Mouse (Mus musculus) ES-Bruce4 (cell line): ENCODE measurements around the gene 9130213A22Rik. TPM values are rescaled to one million over a fixed set of nuclear protein-coding genes. Genes with fewer than 3 reads are reported as not detected.

Experiments
- H3K27ac ChIP-seq: 2 replicates; pipeline ENCODE4 v1.5.1; 2012; ENCODE audit warnings: low read length, inconsistent platforms; ENCODE audit not compliant: insufficient read depth
- H3K27me3 ChIP-seq: 2 replicates; pipeline ENCODE4 v1.6.1; 2012; ENCODE audit warnings: mild to moderate bottlenecking, low read length, inconsistent platforms; ENCODE audit not compliant: control insufficient read depth, poor library complexity, insufficient read depth, severe bottlenecking
- H3K36me3 ChIP-seq: 2 replicates; pipeline ENCODE4 v1.6.1; 2012; ENCODE audit warnings: inconsistent platforms, mild to moderate bottlenecking, low read length, moderate library complexity; ENCODE audit not compliant: control insufficient read depth, poor library complexity, insufficient read depth, severe bottlenecking
- H3K4me1 ChIP-seq: one replicate; pipeline ENCODE4 v1.8.1; 2011; ENCODE audit warnings: low read length; ENCODE audit not compliant: control insufficient read depth, insufficient read depth
- H3K4me3 ChIP-seq: 2 replicates; pipeline ENCODE4 v1.5.1; 2011; ENCODE audit warnings: low read depth, mild to moderate bottlenecking, low read length
- H3K9ac ChIP-seq: 2 replicates; pipeline ENCODE4 v1.6.1; 2012; ENCODE audit warnings: low read depth, mild to moderate bottlenecking, inconsistent platforms; ENCODE audit not compliant: poor library complexity, severe bottlenecking
- H3K9me3 ChIP-seq: replicated peaks from 2 replicates; pipeline ENCODE4 v1.6.1; 2012; ENCODE audit warnings: mild to moderate bottlenecking, low read length, inconsistent platforms; ENCODE audit not compliant: control insufficient read depth, poor library complexity, insufficient read depth, severe bottlenecking
- CTCF ChIP-seq: IDR thresholded peaks from one replicate; pipeline ENCODE4 v1.8.1; 2011; ENCODE audit warnings: low read depth, low read length
- EP300 ChIP-seq: IDR thresholded peaks from 2 replicates; pipeline ENCODE4 v1.6.1; 2011; ENCODE audit warnings: low read depth, low read length; ENCODE audit not compliant: insufficient read depth
- POLR2A ChIP-seq: IDR thresholded peaks from one replicate; pipeline ENCODE4 v1.8.1; 2011; ENCODE audit warnings: low read length; ENCODE audit not compliant: insufficient read depth
- polyA plus RNA-seq: library from polyadenylated mRNA; stranded (reverse); fragments of >200 nt; gene quantifications from 2 replicates; pipeline ENCODE4 v1.2.4, GENCODE M21; 2011; ENCODE audit warnings: low read depth; ENCODE audit not compliant: missing spikeins, insufficient read depth, insufficient read length

Gene 9130213A22Rik
- polyA plus RNA-seq, 1 experiment = not detected

DNA sequence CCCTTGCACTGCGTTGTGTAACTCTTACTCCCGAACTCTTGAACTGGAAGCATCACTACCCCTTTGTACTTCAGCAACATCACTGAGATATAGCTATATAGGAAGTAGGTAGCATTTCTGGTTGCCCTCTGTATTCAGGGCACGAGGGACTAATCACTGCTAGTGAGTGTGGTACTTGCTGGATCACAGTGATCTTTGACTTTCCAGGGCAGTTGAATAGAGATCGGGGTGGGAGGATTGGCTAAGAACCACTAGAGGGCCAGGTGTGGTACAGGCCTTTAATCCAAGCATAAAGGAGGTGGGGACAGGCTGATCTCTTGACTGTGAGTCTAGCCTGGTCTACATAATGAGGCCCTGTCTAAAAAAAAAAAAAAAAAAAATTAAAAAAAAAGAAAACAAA is 29.5 kb downstream of the 9130213A22Rik start:
- Histone ChIP-seq H3K27ac (peak overlapping the region; percentile 52), H3K4me1 (no peaks in the 10 kb centered on the region), H3K27me3 (no peaks in the 10 kb centered on the region), H3K9me3 (no peaks in the 10 kb centered on the region), H3K4me3 (no peak overlapping the region), H3K36me3 (peaks cover 13% of the 10 kb centered on the region), H3K9ac (no peak overlapping the region)
- no peak for TF ChIP-seq CTCF

GRCm38 (mm10) chr11:69092386-69092751 is 30.0 kb downstream of the 9130213A22Rik start:
- Histone ChIP-seq H3K27me3 (no peaks in the 10 kb centered on the region), H3K4me3 (no peak overlapping the region), H3K9me3 (no peaks in the 10 kb centered on the region), H3K27ac (peak overlapping the region; percentile 52), H3K4me1 (no peaks in the 10 kb centered on the region), H3K36me3 (peaks cover 13% of the 10 kb centered on the region), H3K9ac (no peak overlapping the region)
- TF ChIP-seq POLR2A (no peak), CTCF (peak; percentile 68)

GRCm38 (mm10) chr11:69091566-69092385 is 30.6 kb downstream of the 9130213A22Rik start:
- no peak overlapping the region for H3K9ac ChIP-seq
- H3K27me3 ChIP-seq = no peaks in the 10 kb centered on the region
- H3K4me1 ChIP-seq = no peaks in the 10 kb centered on the region
- H3K9me3 ChIP-seq = no peaks in the 10 kb centered on the region
- peaks cover 13% of the 10 kb centered on the region for H3K36me3 ChIP-seq
- TF ChIP-seq POLR2A (no peak), CTCF (no peak), EP300 (no peak)
- no peak overlapping the region for H3K4me3 ChIP-seq
- H3K27ac ChIP-seq = no peak overlapping the region

DNA sequence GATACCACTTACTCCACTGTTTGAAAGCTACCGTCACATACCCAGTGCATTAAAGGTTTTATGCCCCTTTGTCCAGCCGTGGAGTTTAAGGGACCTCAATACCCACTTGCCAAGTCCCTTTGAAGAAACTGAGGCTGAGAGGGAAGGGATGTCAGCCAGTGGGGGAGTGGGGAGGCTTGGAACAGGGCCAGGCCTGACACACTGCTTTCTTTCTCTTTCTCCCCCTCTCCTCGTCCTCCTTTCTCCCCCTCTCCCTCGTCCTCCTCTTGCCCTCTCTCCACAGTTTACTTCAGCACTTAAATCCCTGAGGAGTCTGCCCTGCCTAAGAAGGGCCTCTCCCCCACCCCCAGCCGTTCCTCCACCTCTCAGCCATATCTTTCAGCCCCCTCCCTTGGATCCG is 32.0 kb downstream of the 9130213A22Rik start:
- no peak overlapping the region for H3K9ac ChIP-seq
- no peak overlapping the region for H3K4me3 ChIP-seq
- H3K36me3 ChIP-seq = peaks cover 13% of the 10 kb centered on the region
- no peaks in the 10 kb centered on the region for H3K9me3 ChIP-seq
- no peaks in the 10 kb centered on the region for H3K27me3 ChIP-seq
- peaks cover 2% of the 10 kb centered on the region for H3K4me1 ChIP-seq
- no peak for TF ChIP-seq POLR2A
- TF ChIP-seq EP300 = no peak
- TF ChIP-seq CTCF = no peak
- no peak overlapping the region for H3K27ac ChIP-seq

DNA sequence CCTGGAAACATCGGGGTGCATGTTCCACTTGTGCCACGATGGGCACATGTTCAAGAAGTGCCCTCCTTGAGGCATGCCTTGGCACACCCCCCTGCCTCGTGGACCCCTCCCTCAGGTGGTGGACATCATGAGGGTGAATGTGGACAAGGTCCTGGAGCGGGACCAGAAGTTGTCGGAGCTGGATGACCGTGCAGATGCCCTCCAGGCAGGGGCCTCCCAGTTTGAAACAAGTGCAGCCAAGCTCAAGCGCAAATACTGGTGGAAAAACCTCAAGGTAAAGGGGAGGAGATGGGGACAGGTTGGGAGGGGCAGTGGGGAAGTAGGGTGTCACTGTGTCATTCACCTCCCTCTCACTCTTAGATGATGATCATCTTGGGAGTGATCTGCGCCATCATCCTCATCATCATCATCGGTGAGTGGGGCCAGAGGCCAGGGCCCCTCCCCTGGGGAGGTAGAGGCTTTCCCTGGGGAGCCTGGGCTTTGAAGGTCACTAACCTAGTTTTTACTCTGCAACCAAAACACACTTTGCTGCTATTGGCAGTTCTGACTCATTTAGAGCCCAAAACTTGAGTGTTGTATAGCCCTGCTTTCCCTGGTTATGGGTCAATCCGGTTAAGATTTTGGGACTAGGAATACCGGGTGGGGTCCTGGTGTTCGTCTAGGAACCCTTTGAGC is 32.6 kb downstream of the 9130213A22Rik start:
- Histone ChIP-seq H3K4me1 (peaks cover 2% of the 10 kb centered on the region), H3K27ac (no peak overlapping the region)
- TF ChIP-seq CTCF (no peak), POLR2A (no peak), EP300 (no peak)

DNA sequence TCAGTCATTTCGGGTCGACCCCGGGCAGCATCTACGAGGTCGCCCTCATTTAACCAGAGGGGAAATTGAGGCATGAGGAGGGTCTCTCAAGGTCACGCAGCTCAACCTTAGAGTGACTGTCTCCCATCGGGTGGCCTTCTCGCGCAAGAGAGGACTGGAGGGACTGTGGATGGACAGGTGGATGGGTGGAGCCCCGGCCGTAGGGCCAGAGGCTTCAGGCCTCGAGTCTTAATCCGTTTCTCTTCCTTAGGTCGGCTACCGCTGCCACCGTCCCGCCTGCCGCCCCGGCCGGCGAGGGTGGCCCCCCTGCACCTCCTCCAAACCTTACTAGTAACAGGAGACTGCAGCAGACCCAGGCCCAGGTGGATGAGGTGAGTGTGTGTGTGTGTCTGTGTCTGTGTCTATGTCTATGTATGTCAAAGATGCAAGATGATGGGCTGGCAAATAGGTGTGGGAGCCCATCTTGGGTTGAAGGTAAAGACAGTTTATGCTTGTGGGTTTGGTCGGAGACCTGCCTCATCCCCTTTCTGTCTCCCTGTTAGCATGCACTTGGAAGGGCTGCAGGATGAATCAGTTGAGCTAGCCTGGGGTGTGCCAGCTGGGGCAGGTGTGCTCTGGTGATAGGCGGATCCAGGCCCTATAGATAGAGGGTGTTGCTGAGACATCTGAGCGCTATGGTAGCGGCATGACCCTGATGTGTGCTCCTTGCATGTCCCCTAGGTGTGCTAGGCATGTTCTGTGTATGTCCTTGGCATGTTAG is 33.4 kb downstream of the 9130213A22Rik start:
- Histone ChIP-seq H3K36me3 (peaks cover 13% of the 10 kb centered on the region), H3K9me3 (no peaks in the 10 kb centered on the region), H3K27ac (no peak overlapping the region), H3K4me3 (peak overlapping the region; percentile 90), H3K4me1 (peaks cover 2% of the 10 kb centered on the region), H3K27me3 (no peaks in the 10 kb centered on the region), H3K9ac (peak overlapping the region; percentile 91)
- no peak for TF ChIP-seq CTCF
- no peak for TF ChIP-seq POLR2A
- no peak for TF ChIP-seq EP300

More for the DNA sequence above, 32.6 kb downstream of the 9130213A22Rik start:
- Histone ChIP-seq H3K4me3 (peak overlapping the region; percentile 90), H3K9me3 (no peaks in the 10 kb centered on the region), H3K36me3 (peaks cover 13% of the 10 kb centered on the region), H3K27me3 (no peaks in the 10 kb centered on the region), H3K9ac (peak overlapping the region; percentile 91; the same call in 1 of the 2 replicates)
